Mouse (Mus musculus): Measurements from ENCODE around the gene Zfp827.

DNA sequence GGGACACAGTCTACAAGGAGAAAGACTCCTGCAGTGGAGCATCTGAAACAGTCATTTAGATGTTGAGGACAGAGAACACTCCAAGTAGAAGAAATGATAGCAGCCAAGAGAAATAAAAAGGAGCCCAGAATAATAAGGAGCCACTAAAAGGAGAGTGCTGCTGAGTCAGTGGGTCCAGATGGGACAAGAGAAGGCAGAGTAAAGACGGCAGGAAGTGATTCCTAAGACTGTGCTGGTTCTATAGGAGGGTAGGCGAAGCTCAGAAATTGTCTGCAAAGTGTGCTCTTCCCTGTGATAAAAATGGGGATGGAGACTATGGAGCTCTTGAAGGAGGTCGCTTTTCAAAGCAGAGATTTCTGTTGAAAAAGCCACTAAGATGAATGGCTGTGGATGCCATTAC, 14.0 kb downstream of the Zfp827 start:
- TF ChIP-seq EP300 (optimal IDR thresholded peaks at IDR 0.05) (no peak), CTCF (IDR thresholded peaks at IDR 0.05; ENCODE audit: low read depth) (no peak)
